Mouse (Mus musculus): ENCODE data around the gene Mex3d.

Gene Mex3d

GRCm38 (mm10) chr10:80386735-80387471 is 556 bp downstream of the Mex3d start:
- peak in 1 of 2 experiments; percentile 18 for DNase-seq (ENCODE audit: low spot score in 2 of 2)

DNA sequence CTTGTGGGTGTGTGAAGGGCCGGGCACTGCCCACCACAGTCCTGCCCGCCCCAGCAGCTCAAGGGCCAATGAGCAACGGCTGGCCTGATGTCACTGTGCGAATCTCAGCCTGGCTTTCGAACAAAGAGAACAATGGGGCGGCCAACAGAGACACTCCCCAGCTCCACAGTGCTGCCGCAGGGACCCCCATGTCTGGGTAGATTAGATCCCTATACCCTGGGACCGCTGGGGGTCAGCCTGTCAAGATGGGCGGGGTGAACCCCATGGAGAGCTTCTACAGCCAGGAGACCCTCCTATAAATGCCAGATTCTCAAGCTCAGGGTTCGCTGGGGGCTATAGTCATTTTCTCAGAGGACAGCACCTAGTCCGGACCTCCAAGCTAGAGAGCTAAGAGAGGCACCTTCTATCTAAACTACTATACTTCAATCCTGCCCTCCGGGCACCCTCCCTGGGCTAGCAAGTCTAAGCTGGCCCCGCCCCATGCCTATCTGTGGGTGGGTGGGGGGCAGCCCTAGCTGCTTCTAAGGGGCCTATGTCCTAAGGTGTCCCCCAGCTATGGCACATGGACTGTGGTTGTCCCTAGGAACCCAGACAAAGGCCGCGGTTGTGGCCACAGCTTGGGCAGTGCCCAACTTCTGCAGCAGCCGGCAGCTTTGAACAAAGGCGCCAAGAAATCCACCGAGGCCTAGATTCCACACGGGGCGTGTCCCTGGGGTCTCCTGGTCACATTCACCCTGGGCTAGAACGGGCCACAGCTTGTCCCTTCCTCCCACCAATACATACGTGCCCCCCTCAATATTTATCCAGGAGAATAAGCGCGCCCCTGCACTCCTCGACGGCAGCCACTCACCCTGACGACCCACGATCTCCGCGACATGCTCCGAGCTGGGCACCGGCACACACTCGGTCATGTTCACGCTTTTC is 1.4 kb downstream of the Mex3d start:
- DNase-seq (ENCODE audit: low spot score in 2 of 2), result no peak

GRCm38 (mm10) chr10:80385310-80385709 is 2.1 kb downstream of the Mex3d start:
- DNase-seq (ENCODE audit: low spot score in 2 of 2), result no peak

DNA sequence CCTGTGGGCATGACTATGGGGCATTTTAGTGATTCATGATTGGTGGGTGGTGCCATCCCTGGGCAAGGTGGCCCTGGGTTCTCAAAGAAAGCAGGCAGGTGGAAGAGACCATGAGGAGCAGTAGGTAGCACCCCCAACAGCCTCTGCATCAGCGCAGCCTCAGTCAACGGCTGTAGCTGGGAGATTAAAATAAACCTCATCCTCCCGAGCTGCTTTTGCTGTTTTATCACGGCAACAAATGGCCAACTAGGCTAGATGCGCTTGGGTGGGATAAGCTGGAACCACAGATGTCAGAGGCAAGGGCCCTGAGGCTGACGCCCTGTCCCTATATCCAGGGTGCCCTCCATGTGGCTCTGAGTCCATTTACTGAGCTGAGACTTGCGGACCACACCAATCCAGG is 2.8 kb downstream of the Mex3d start:
- DNase-seq (ENCODE audit: low spot score in 2 of 2), result no peak

DNA sequence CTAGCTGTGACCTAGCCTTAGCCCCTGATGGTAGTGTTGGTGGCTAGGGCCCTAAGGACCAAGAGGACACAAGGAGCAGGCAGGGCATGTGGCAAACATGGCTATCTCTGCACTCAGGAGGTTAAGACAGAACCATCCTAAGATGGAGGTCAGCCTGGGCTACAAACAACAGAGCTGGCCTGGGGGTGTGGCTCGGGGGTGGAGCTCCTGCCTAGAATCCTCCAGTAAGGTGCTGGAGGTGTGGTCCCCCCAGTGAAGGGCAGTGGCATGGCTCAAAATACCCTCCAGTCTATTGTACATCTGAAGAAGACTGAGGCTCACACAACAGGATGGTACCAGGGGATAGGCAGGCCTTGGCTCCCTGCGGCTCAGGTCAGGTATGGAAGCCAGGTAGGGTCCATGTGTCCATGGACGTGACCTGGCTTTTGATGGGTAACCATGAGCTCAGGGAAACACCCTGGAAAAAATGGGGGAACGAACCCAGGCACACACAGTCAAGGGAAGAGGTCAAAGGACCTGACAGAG is 3.3 kb downstream of the Mex3d start:
- DNase-seq (ENCODE audit: low spot score in 2 of 2), result no peak

GRCm38 (mm10) chr10:80383431-80383830 is 4.0 kb downstream of the Mex3d start:
- no peak for DNase-seq (ENCODE audit: low spot score in 2 of 2)

GRCm38 (mm10) chr10:80382641-80383365 is 4.7 kb downstream of the Mex3d start:
- DNase-seq (ENCODE audit: low spot score in 2 of 2), result no peak

GRCm38 (mm10) chr10:80377716-80378115 is 9.7 kb downstream of the Mex3d start:
- DNase-seq (ENCODE audit: low spot score in 2 of 2), result no peak

DNA sequence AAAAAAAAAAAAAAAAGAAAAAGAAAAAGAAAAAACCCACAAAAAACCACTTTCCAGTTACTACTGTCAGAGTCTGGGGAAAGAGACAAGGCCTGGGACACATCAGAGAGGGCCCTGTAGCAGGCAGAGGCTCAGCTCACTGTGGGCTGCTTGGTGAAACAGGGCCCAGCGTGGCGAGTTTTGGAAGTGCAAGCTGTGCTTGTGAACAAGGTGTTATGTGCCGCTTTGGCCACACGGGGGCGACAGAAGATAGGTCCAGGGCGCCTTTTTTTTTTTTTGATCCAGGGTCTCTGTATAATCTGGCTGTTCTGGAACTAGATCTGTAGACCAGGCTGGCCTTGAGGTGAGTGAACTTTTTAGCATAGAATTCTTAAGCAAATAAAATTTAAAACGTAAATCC is 11.3 kb downstream of the Mex3d start:
- peak; percentile 77 to 88 for DNase-seq (ENCODE audit: low spot score in 2 of 2)

DNA sequence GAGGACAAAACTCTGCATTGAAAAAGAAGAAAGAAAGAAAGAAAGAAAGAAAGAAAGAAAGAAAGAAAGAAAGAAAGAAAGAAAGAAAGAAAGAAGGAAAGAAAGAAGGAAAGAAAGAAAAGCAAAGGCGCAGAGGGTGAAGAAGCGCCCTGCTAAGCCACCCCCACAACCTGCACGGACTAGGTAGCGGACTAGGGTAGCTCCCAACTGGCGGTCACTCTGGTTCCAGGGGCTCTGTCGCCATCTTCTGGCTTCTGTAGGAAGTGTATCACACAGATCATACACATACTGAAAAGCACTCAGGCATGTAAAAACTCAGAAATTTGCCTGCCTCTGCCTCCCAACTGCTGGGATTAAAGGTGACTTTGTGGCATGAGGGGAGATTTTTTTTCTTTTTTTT is 13.4 kb downstream of the Mex3d start:
- peak; percentile 69 to 77 for DNase-seq (ENCODE audit: low spot score in 2 of 2)

GRCm38 (mm10) chr10:80372706-80373105 is 14.8 kb downstream of the Mex3d start:
- DNase-seq (ENCODE audit: low spot score in 2 of 2), result no peak

DNA sequence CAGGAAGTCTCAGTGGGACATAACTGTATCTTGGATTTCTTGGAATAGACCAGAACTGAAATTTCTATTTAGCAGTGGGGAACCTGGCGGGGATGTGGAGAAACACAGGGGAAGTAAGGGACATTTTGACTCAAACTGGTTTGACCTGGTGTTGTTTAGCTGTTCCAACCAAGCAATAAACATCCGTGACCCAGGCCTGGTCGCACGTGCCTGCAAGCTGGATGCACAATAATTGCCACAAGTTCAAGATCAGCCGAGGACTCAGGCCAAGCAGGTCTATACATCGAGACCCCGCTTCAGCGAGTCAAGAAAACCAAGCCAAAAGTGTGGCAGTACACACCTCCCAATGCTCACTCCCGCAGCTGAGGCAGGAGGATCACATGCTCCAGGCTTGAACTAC is 15.5 kb downstream of the Mex3d start:
- no peak for DNase-seq (ENCODE audit: low spot score in 2 of 2)

DNA sequence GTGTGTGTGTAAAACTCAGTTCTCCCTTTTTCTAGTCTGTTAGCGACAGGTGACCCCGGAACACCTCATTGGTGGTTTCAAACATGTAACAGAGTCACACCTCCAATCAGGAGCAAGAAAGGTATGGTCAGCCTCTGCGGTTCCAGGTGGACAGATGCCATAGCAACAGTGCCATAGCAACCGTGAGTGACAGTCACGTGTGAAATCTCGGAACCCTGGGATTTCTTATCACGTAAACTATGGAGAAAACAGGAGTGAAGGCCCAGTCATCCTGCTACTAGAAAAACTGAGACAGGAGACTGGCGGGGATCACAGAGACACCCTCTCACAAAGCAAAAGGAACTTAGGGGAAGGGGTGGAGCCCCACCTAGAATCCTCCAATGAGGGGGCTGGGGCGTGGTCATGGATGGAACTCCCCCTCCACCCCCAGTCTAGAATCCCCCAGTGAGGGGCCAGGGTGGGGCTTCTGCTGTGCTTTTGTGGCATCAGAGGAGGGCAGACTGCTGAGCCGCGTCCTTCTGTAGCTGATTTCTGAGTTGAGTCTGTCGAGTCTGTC is 16.0 kb downstream of the Mex3d start:
- no peak for DNase-seq (ENCODE audit: low spot score in 2 of 2)

DNA sequence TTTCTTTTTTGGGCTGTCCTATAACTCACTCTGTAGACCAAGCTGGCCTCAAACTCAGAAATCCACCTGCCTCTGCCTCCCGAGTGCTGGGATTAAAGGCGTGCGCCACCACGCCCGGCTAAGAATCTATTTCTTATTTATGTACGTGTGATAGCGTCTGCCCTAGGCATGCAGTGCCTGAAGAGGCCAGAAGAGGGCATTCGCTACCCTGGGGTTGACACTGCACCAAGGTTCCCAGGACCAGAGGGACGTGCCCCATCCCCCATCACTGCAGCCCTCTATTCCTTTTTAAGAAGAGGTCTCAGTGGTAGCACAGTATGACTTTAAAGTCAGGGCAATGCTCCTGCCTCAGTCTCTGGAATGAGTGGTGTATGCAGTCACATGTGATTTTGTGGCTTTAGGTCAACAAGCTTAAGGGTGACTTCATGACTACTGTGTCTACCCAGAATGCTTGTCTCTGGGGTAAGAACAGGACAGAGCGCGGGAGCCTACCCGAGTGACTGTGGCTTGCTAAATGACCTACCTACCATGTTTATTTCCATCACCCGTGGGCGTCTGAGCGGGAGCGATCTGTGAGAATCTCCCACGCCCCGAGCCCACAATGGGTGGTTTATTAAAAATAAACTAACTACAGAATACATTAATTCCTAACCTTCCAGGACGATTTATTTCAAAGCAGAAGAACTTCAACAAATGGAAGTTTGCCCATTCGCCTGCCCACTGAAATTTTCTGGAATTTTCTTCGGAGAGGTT is 17.3 kb downstream of the Mex3d start:
- no peak for DNase-seq (ENCODE audit: low spot score in 2 of 2)

- DNase-seq (ENCODE audit: low spot score in 2 of 2), result no peak
These were observed 19.1 kb downstream of the Mex3d start for GRCm38 (mm10) chr10:80368392-80368791.

GRCm38 (mm10) chr10:80367954-80368353 is 19.5 kb downstream of the Mex3d start:
- DNase-seq (ENCODE audit: low spot score in 2 of 2), result no peak

- no peak for DNase-seq (ENCODE audit: low spot score in 2 of 2)
These were observed 21.7 kb downstream of the Mex3d start for GRCm38 (mm10) chr10:80365736-80366135.

- no peak for DNase-seq (ENCODE audit: low spot score in 2 of 2)
These were observed 23.7 kb downstream of the Mex3d start for GRCm38 (mm10) chr10:80363734-80364133.

- DNase-seq (ENCODE audit: low spot score in 2 of 2), result peak; percentile 37 to 55
These were observed 29.3 kb downstream of the Mex3d start for GRCm38 (mm10) chr10:80357994-80358639.

GRCm38 (mm10) chr10:80357336-80357735 is 30.1 kb downstream of the Mex3d start:
- DNase-seq (ENCODE audit: low spot score in 2 of 2), result no peak

Measured in urinary bladder, postnatal 36 days (tissue).